Comparison of ENCODE assay signal across 7 mouse cellular contexts in the genomic region with DNA sequence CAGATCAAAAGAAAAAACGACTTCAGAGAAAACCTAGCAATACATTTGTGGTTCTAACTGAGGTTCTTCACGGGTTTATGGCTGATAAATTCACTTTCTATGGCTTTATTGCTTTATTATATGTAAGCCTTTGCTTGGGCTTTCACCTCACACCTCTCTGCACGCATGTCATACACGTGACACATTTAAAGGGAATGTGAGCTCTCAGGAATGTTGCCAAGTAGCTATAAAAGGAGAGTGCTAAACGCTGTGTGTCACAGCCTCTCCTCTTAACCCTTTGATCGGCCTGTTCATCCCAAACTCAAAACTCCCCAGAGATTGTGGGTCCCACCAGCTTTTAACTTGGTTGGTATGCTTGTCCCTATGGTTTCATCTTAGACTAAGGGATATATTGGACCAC. TPM values are rescaled to one million over a fixed set of nuclear protein-coding genes. Genes with fewer than 3 reads are reported as not detected.
DNase-seq lines count a peak whose midpoint lies in the region; ATAC-seq lines count a peak whose summit lies in the region.

No protein-coding gene starts in this region.

- peak overlapping the region; percentile 91; the same call in 1 of the 2 replicates for H3K9ac ChIP-seq in embryonic facial prominence, embryonic 14.5 days (ENCODE audit: low read depth, low read length)

- peaks cover 13% of the 10 kb centered on the region for H3K36me3 ChIP-seq in embryonic facial prominence, embryonic 14.5 days (ENCODE audit: control insufficient read depth, insufficient read depth, low read length)
- peaks cover 21% of the 10 kb centered on the region for H3K36me3 ChIP-seq in midbrain, embryonic 10.5 days

- no peaks in the 10 kb centered on the region for H3K9me3 ChIP-seq in embryonic facial prominence, embryonic 14.5 days (ENCODE audit: control insufficient read depth, low read length)
- H3K9me3 ChIP-seq in midbrain, embryonic 10.5 days (replicated peaks): no peaks in the 10 kb centered on the region

- no peaks in the 10 kb centered on the region for H3K27me3 ChIP-seq in embryonic facial prominence, embryonic 14.5 days (replicated peaks; ENCODE audit: control insufficient read depth, insufficient read depth, low read length)
- H3K27me3 ChIP-seq in midbrain, embryonic 10.5 days (ENCODE audit: low read depth, poor library complexity, severe bottlenecking): no peaks in the 10 kb centered on the region; the same call in 1 of the 2 replicates

- ATAC-seq in embryonic facial prominence, embryonic 14.5 days (ENCODE audit: low read depth): no peak

- WGBS in embryonic facial prominence, embryonic 14.5 days: 46% methylated on average over 6 of the region's 6 CpGs
- 86% methylated on average over 6 of the region's 6 CpGs for WGBS in midbrain, embryonic 10.5 days

- peak; percentile 51 for DNase-seq in urinary bladder, postnatal 14 days (ENCODE audit: low spot score)
- DNase-seq in urinary bladder, adult 2 months (ENCODE audit: low spot score): no peak
- DNase-seq in embryonic facial prominence, embryonic 14.5 days (ENCODE audit: low spot score): peak; percentile 80
- peak; percentile 47 to 75 for DNase-seq in kidney, adult 8-10 months
- DNase-seq in midbrain, embryonic 10.5 days (ENCODE audit: low spot score): no peak
- no peak for DNase-seq in frontal cortex, postnatal 25 days (ENCODE audit: low spot score in 2 of 2)
- no peak for DNase-seq in urinary bladder, postnatal 10 days (ENCODE audit: low spot score)

- H3K4me1 ChIP-seq in embryonic facial prominence, embryonic 14.5 days (ENCODE audit: control insufficient read depth, insufficient read depth, low read length): peaks cover 15% of the 10 kb centered on the region
- peaks cover 65% of the 10 kb centered on the region for H3K4me1 ChIP-seq in midbrain, embryonic 10.5 days

- H3K4me2 ChIP-seq in embryonic facial prominence, embryonic 14.5 days (ENCODE audit: low read depth, low read length): peak overlapping the region; percentile 84

- H3K4me3 ChIP-seq in embryonic facial prominence, embryonic 14.5 days (ENCODE audit: low read depth, low read length): no peak overlapping the region; the same call in 1 of the 2 replicates
- peak overlapping the region; percentile 73 for H3K4me3 ChIP-seq in midbrain, embryonic 10.5 days

- H3K27ac ChIP-seq in embryonic facial prominence, embryonic 14.5 days (replicated peaks; ENCODE audit: low read depth, low read length): no peak overlapping the region
- no peak overlapping the region for H3K27ac ChIP-seq in midbrain, embryonic 10.5 days (replicated peaks)

RNA-seq across cellular contexts. Expression of a gene that starts 1.8 kb away (rescaled TPM):
- polyA plus RNA-seq in urinary bladder, adult 2 months (2012; rRNA removed): 46.4 and 52.3 TPM in 2 replicates
- polyA plus RNA-seq in embryonic facial prominence, embryonic 14.5 days (2014; fragmentation: Nextera tagmentation; extraction: Ambion mirVana): 21.4 and 23.3 TPM in 2 replicates
- 33.2 and 35.5 TPM in 2 replicates for polyA plus RNA-seq in midbrain, embryonic 10.5 days (2016; fragmentation: Nextera tagmentation; extraction: Ambion mirVana)

RNA-seq across cellular contexts. Expression of a gene that starts 41.6 kb away (rescaled TPM):
- not detected in 2 replicates for polyA plus RNA-seq in urinary bladder, adult 2 months (2012; rRNA removed)
- 2.3 and 3.2 TPM in 2 replicates for polyA plus RNA-seq in embryonic facial prominence, embryonic 14.5 days (2014; fragmentation: Nextera tagmentation; extraction: Ambion mirVana)
- polyA plus RNA-seq in midbrain, embryonic 10.5 days (2016; fragmentation: Nextera tagmentation; extraction: Ambion mirVana): 0.15 and 0.24 TPM in 2 replicates

Comparison
In these comparisons a context has a peak if more than half of its experiments do, and no peak if none do; other contexts are left out.
1. DNase-seq: peak in urinary bladder, postnatal 14 days (single experiment), embryonic facial prominence, embryonic 14.5 days (single experiment) and kidney, adult 8-10 months (2 of 2); none in urinary bladder, adult 2 months (single experiment), midbrain, embryonic 10.5 days (single experiment), frontal cortex, postnatal 25 days (0 of 2) and urinary bladder, postnatal 10 days (single experiment).